Mouse (Mus musculus): ENCODE results near the gene Gm28035. TPM values are rescaled to one million over a fixed set of nuclear protein-coding genes. Genes with fewer than 3 reads are reported as not detected.

The Gm28035 gene
- total and polyA plus RNA-seq, 2 experiments from 2014 or later, result 0.12 to 13.9 TPM

- no peak for DNase-seq (ENCODE audit: low spot score)
- Histone ChIP-seq H3K27me3 (ENCODE audit: control insufficient read depth, insufficient read depth, low read length) (no peaks in the 10 kb centered on the region), H3K27ac (ENCODE audit: low read depth) (no peak overlapping the region), H3K4me2 (ENCODE audit: low read depth, low read length) (no peak overlapping the region), H3K4me1 (ENCODE audit: control insufficient read depth, insufficient read depth) (no peaks in the 10 kb centered on the region), H3K4me3 (ENCODE audit: low read depth, low read length) (no peak overlapping the region), H3K9me3 (replicated peaks; ENCODE audit: control insufficient read depth, low read length) (no peaks in the 10 kb centered on the region), H3K9ac (replicated peaks; ENCODE audit: low read depth, low read length) (no peak overlapping the region), H3K36me3 (replicated peaks; ENCODE audit: control insufficient read depth, insufficient read depth, low read length) (peaks cover 95% of the 10 kb centered on the region)
- ATAC-seq (ENCODE audit: insufficient read depth, low read depth), result no peak
- WGBS, result 73% methylated on average over 3 of the region's 3 CpGs
- TF ChIP-seq EP300 (IDR thresholded peaks at IDR 0.05; ENCODE audit: low read depth), result no peak
These were observed 88.4 kb downstream of the Gm28035 start for GRCm38 (mm10) chr2:30328791-30329190.

Other genes with a start within 250 kb of the Gm28035 start
- gene Wdr34, start 191.7 kb upstream of the Gm28035 start, total RNA-seq (2014; rRNA removed; ENCODE audit: low replicate concordance), result 26.2 and 30.1 TPM in 2 replicates
- 17.3 and 17.6 TPM in 2 replicates for gene Wdr34, start 191.7 kb upstream of the Gm28035 start, polyA plus RNA-seq (2015; fragmentation: Nextera tagmentation; extraction: Ambion mirVana)
- 103 and 123 TPM in 2 replicates for gene Set, start 183.2 kb upstream of the Gm28035 start, total RNA-seq (2014; rRNA removed; ENCODE audit: low replicate concordance)
- 131 and 139 TPM in 2 replicates for gene Set, start 183.2 kb upstream of the Gm28035 start, polyA plus RNA-seq (2015; fragmentation: Nextera tagmentation; extraction: Ambion mirVana)
- gene Pkn3, start 162.9 kb upstream of the Gm28035 start, total RNA-seq (2014; rRNA removed; ENCODE audit: low replicate concordance), result 13.9 and 18.9 TPM in 2 replicates
- 5.7 and 6.0 TPM in 2 replicates for gene Pkn3, start 162.9 kb upstream of the Gm28035 start, polyA plus RNA-seq (2015; fragmentation: Nextera tagmentation; extraction: Ambion mirVana)
- 15.5 and 27.4 TPM in 2 replicates for gene Zdhhc12, start 146.9 kb upstream of the Gm28035 start, total RNA-seq (2014; rRNA removed; ENCODE audit: low replicate concordance)
- gene Zdhhc12, start 146.9 kb upstream of the Gm28035 start, polyA plus RNA-seq (2015; fragmentation: Nextera tagmentation; extraction: Ambion mirVana), result 19.9 and 21.1 TPM in 2 replicates
- 31.2 and 32.4 TPM in 2 replicates for gene Zer1, start 116.0 kb upstream of the Gm28035 start, total RNA-seq (2014; rRNA removed; ENCODE audit: low replicate concordance)
- 3.7 and 4.1 TPM in 2 replicates for gene Zer1, start 116.0 kb upstream of the Gm28035 start, polyA plus RNA-seq (2015; fragmentation: Nextera tagmentation; extraction: Ambion mirVana)
- 21.4 and 29.5 TPM in 2 replicates for gene Tbc1d13, start 106.8 kb upstream of the Gm28035 start, total RNA-seq (2014; rRNA removed; ENCODE audit: low replicate concordance)
- 2.9 and 3.0 TPM in 2 replicates for gene Tbc1d13, start 106.8 kb upstream of the Gm28035 start, polyA plus RNA-seq (2015; fragmentation: Nextera tagmentation; extraction: Ambion mirVana)
- gene Endog, start 69.1 kb upstream of the Gm28035 start, total RNA-seq (2014; rRNA removed; ENCODE audit: low replicate concordance), result 124 and 127 TPM in 2 replicates
- gene Endog, start 69.1 kb upstream of the Gm28035 start, polyA plus RNA-seq (2015; fragmentation: Nextera tagmentation; extraction: Ambion mirVana), result 72.9 and 73.0 TPM in 2 replicates
- gene Spout1, start 62.1 kb upstream of the Gm28035 start, total RNA-seq (2014; rRNA removed; ENCODE audit: low replicate concordance), result 16.3 and 20.5 TPM in 2 replicates
- 13.6 and 15.2 TPM in 2 replicates for gene Spout1, start 62.1 kb upstream of the Gm28035 start, polyA plus RNA-seq (2015; fragmentation: Nextera tagmentation; extraction: Ambion mirVana)
- 76.8 and 81.2 TPM in 2 replicates for gene Kyat1, start 34.7 kb upstream of the Gm28035 start, total RNA-seq (2014; rRNA removed; ENCODE audit: low replicate concordance)
- gene Kyat1, start 34.7 kb upstream of the Gm28035 start, polyA plus RNA-seq (2015; fragmentation: Nextera tagmentation; extraction: Ambion mirVana), result 50.7 and 51.7 TPM in 2 replicates
- gene Lrrc8a, start 2.9 kb upstream of the Gm28035 start, total RNA-seq (2014; rRNA removed; ENCODE audit: low replicate concordance), result 50.8 and 66.2 TPM in 2 replicates
- gene Lrrc8a, start 2.9 kb upstream of the Gm28035 start, polyA plus RNA-seq (2015; fragmentation: Nextera tagmentation; extraction: Ambion mirVana), result 43.5 and 46.4 TPM in 2 replicates
- 12.9 and 47.1 TPM in 2 replicates for gene Phyhd1, start 25.6 kb downstream of the Gm28035 start, total RNA-seq (2014; rRNA removed; ENCODE audit: low replicate concordance)
- 14.7 and 15.9 TPM in 2 replicates for gene Phyhd1, start 25.6 kb downstream of the Gm28035 start, polyA plus RNA-seq (2015; fragmentation: Nextera tagmentation; extraction: Ambion mirVana)
- gene Gm28038, start 40.5 kb downstream of the Gm28035 start, total RNA-seq (2014; rRNA removed; ENCODE audit: low replicate concordance), result not detected in 2 replicates
- not detected in 2 replicates for gene Gm28038, start 40.5 kb downstream of the Gm28035 start, polyA plus RNA-seq (2015; fragmentation: Nextera tagmentation; extraction: Ambion mirVana)
- 45.4 and 53.8 TPM in 2 replicates for gene Dolk, start 45.8 kb downstream of the Gm28035 start, total RNA-seq (2014; rRNA removed; ENCODE audit: low replicate concordance)
- 27.2 and 32.8 TPM in 2 replicates for gene Dolk, start 45.8 kb downstream of the Gm28035 start, polyA plus RNA-seq (2015; fragmentation: Nextera tagmentation; extraction: Ambion mirVana)
- gene Nup188, start 45.8 kb downstream of the Gm28035 start, total RNA-seq (2014; rRNA removed; ENCODE audit: low replicate concordance), result 24.6 and 32.3 TPM in 2 replicates
- gene Nup188, start 45.8 kb downstream of the Gm28035 start, polyA plus RNA-seq (2015; fragmentation: Nextera tagmentation; extraction: Ambion mirVana), result 10.5 and 11.0 TPM in 2 replicates
- gene Sh3glb2, start 118.8 kb downstream of the Gm28035 start, total RNA-seq (2014; rRNA removed; ENCODE audit: low replicate concordance), result 204 and 234 TPM in 2 replicates
- gene Sh3glb2, start 118.8 kb downstream of the Gm28035 start, polyA plus RNA-seq (2015; fragmentation: Nextera tagmentation; extraction: Ambion mirVana), result 89.5 and 93.8 TPM in 2 replicates
- gene Miga2, start 123.7 kb downstream of the Gm28035 start, total RNA-seq (2014; rRNA removed; ENCODE audit: low replicate concordance), result 82.6 and 105 TPM in 2 replicates
- 31.9 and 32.6 TPM in 2 replicates for gene Miga2, start 123.7 kb downstream of the Gm28035 start, polyA plus RNA-seq (2015; fragmentation: Nextera tagmentation; extraction: Ambion mirVana)
- 40.6 and 56.4 TPM in 2 replicates for gene Dolpp1, start 151.7 kb downstream of the Gm28035 start, total RNA-seq (2014; rRNA removed; ENCODE audit: low replicate concordance)
- gene Dolpp1, start 151.7 kb downstream of the Gm28035 start, polyA plus RNA-seq (2015; fragmentation: Nextera tagmentation; extraction: Ambion mirVana), result 14.4 and 15.0 TPM in 2 replicates
- gene Crat, start 175.2 kb downstream of the Gm28035 start, total RNA-seq (2014; rRNA removed; ENCODE audit: low replicate concordance), result 351 and 413 TPM in 2 replicates
- 263 and 266 TPM in 2 replicates for gene Crat, start 175.2 kb downstream of the Gm28035 start, polyA plus RNA-seq (2015; fragmentation: Nextera tagmentation; extraction: Ambion mirVana)
- gene Ptpa, start 175.5 kb downstream of the Gm28035 start, total RNA-seq (2014; rRNA removed; ENCODE audit: low replicate concordance), result 109 and 112 TPM in 2 replicates
- gene Ptpa, start 175.5 kb downstream of the Gm28035 start, polyA plus RNA-seq (2015; fragmentation: Nextera tagmentation; extraction: Ambion mirVana), result 92.4 TPM in 2 replicates
- gene Ier5l, start 233.7 kb downstream of the Gm28035 start, total RNA-seq (2014; rRNA removed; ENCODE audit: low replicate concordance), result 12.4 and 12.5 TPM in 2 replicates
- gene Ier5l, start 233.7 kb downstream of the Gm28035 start, polyA plus RNA-seq (2015; fragmentation: Nextera tagmentation; extraction: Ambion mirVana), result 0.94 and 1.2 TPM in 2 replicates

All from heart, postnatal 0 days (tissue).